Mouse (Mus musculus): ENCODE data around the gene Jph2. TPM values are rescaled to one million over a fixed set of nuclear protein-coding genes. Genes with fewer than 3 reads are reported as not detected.

Jph2 gene
- polyA plus RNA-seq, 2 experiments, result 0.03 to 0.07 TPM

GRCm38 (mm10) chr2:163330742-163331141 lies 67.1 kb downstream of the Jph2 start:
- peak; percentile 72 for TF ChIP-seq CTCF (IDR thresholded peaks at IDR 0.05; ENCODE audit: low read depth)
- no peak for TF ChIP-seq EP300 (IDR thresholded peaks at IDR 0.05; ENCODE audit: low read depth)
- Histone ChIP-seq H3K9ac (replicated peaks) (no peak overlapping the region), H3K27ac (no peak overlapping the region), H3K4me3 (ENCODE audit: insufficient read depth in 1 of 2, low read depth in 2 of 2, low read length in 2 of 2) (no peak overlapping the region), H3K36me3 (replicated peaks; ENCODE audit: control insufficient read depth, insufficient read depth, low read depth) (no peaks in the 10 kb centered on the region), H3K27me3 (ENCODE audit: control insufficient read depth, insufficient read depth, low read length) (no peaks in the 10 kb centered on the region), H3K4me2 (ENCODE audit: low read depth) (no peak overlapping the region), H3K4me1 (replicated peaks; ENCODE audit: control insufficient read depth in 2 of 2, insufficient read depth in 2 of 2, low read length in 1 of 2) (no peaks in the 10 kb centered on the region), H3K9me3 (ENCODE audit: control insufficient read depth, low read length) (no peaks in the 10 kb centered on the region)
- 22% methylated on average over 7 of the region's 7 CpGs for WGBS (ENCODE audit: insufficient replicate concordance)
- DNase-seq (ENCODE audit: low read depth in 3 of 3, low spot score in 3 of 3) (peak in 1 of 3 experiments; percentile 12), ATAC-seq (ENCODE audit: insufficient read depth) (no peak)

DNA sequence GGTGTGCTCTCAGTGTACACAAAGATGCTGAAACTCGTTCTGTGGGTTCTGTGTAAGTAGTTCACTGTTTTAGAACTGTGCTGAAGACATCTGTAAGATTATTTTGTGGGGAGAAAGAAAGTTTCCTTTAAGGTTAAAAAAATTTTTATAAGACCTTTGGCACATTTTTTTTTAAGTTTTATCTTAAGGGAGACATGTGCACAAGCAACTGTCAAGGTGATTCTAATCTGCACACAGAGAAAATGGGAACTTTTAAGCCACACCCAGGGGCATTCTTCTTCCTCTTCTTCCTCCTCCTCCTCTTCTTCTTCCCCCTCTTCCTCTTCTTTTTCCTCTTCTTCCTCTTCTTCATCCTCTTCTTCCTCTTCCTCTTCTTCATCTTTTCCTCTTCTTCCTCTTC lies 74.6 kb downstream of the Jph2 start:
- no peak overlapping the region for H3K27ac ChIP-seq
- no peak overlapping the region for H3K9ac ChIP-seq (replicated peaks)
- H3K36me3 ChIP-seq (replicated peaks; ENCODE audit: control insufficient read depth, insufficient read depth, low read depth), result no peaks in the 10 kb centered on the region
- DNase-seq (ENCODE audit: low read depth in 3 of 3, low spot score in 3 of 3), result no peak
- TF ChIP-seq EP300 (IDR thresholded peaks at IDR 0.05; ENCODE audit: low read depth), result no peak
- no peak for TF ChIP-seq CTCF (IDR thresholded peaks at IDR 0.05; ENCODE audit: low read depth)
- H3K4me2 ChIP-seq (ENCODE audit: low read depth), result no peak overlapping the region
- H3K9me3 ChIP-seq (ENCODE audit: control insufficient read depth, low read length), result no peaks in the 10 kb centered on the region
- no peak for ATAC-seq (ENCODE audit: insufficient read depth)
- no peaks in the 10 kb centered on the region for H3K27me3 ChIP-seq (ENCODE audit: control insufficient read depth, insufficient read depth, low read length)
- no peak overlapping the region for H3K4me3 ChIP-seq (ENCODE audit: insufficient read depth in 1 of 2, low read depth in 2 of 2, low read length in 2 of 2)
- WGBS (ENCODE audit: insufficient replicate concordance), result 27% methylated on average over 1 of the region's 1 CpGs
- no peaks in the 10 kb centered on the region for H3K4me1 ChIP-seq (replicated peaks; ENCODE audit: control insufficient read depth in 2 of 2, insufficient read depth in 2 of 2, low read length in 1 of 2)

GRCm38 (mm10) chr2:163318777-163319176 lies 79.0 kb downstream of the Jph2 start:
- no peak overlapping the region for H3K4me2 ChIP-seq (ENCODE audit: low read depth)
- no peak overlapping the region for H3K9ac ChIP-seq (replicated peaks)
- TF ChIP-seq EP300 (IDR thresholded peaks at IDR 0.05; ENCODE audit: low read depth) (no peak), CTCF (IDR thresholded peaks at IDR 0.05; ENCODE audit: low read depth) (0 out of 2 replicates have a peak, but pooled peaks have one; percentile 2)
- ATAC-seq (ENCODE audit: insufficient read depth) (no peak), DNase-seq (ENCODE audit: low read depth in 3 of 3, low spot score in 3 of 3) (no peak)
- WGBS (ENCODE audit: insufficient replicate concordance), result 64% methylated on average over 3 of the region's 3 CpGs
- H3K4me1 ChIP-seq (replicated peaks; ENCODE audit: control insufficient read depth in 2 of 2, insufficient read depth in 2 of 2, low read length in 1 of 2), result no peaks in the 10 kb centered on the region
- H3K36me3 ChIP-seq (replicated peaks; ENCODE audit: control insufficient read depth, insufficient read depth, low read depth), result no peaks in the 10 kb centered on the region
- no peak overlapping the region for H3K27ac ChIP-seq
- no peaks in the 10 kb centered on the region for H3K9me3 ChIP-seq (ENCODE audit: control insufficient read depth, low read length)
- no peaks in the 10 kb centered on the region for H3K27me3 ChIP-seq (ENCODE audit: control insufficient read depth, insufficient read depth, low read length)
- H3K4me3 ChIP-seq (ENCODE audit: insufficient read depth in 1 of 2, low read depth in 2 of 2, low read length in 2 of 2), result no peak overlapping the region

DNA sequence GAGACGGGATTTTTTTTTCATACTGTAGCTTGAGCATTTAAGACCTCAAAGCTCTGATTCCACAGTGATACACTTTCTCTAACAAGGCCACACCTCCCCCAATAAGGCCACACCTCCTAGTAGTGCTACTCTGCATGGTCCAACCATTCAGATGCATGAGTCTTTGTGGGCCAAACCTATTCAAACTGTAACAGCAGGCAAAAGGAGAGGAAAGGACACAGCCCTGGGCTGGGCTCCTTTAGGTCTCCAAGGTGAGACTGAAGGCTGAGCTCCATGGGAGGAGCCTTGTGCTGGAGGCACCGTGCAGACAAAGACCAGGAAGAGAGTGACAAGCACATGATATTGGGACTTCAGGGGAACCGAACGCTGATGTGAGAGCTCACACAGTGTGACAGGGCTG lies 80.5 kb downstream of the Jph2 start:
- Histone ChIP-seq H3K36me3 (replicated peaks; ENCODE audit: control insufficient read depth, insufficient read depth, low read depth) (no peaks in the 10 kb centered on the region), H3K4me1 (replicated peaks; ENCODE audit: control insufficient read depth in 2 of 2, insufficient read depth in 2 of 2, low read length in 1 of 2) (no peaks in the 10 kb centered on the region), H3K9me3 (ENCODE audit: control insufficient read depth, low read length) (no peaks in the 10 kb centered on the region), H3K4me3 (ENCODE audit: insufficient read depth in 1 of 2, low read depth in 2 of 2, low read length in 2 of 2) (no peak overlapping the region), H3K27me3 (ENCODE audit: control insufficient read depth, insufficient read depth, low read length) (no peaks in the 10 kb centered on the region), H3K4me2 (ENCODE audit: low read depth) (no peak overlapping the region), H3K27ac (no peak overlapping the region), H3K9ac (replicated peaks) (no peak overlapping the region)
- DNase-seq (ENCODE audit: low read depth in 3 of 3, low spot score in 3 of 3), result no peak
- TF ChIP-seq EP300 (IDR thresholded peaks at IDR 0.05; ENCODE audit: low read depth) (no peak), CTCF (IDR thresholded peaks at IDR 0.05; ENCODE audit: low read depth) (no peak)
- WGBS (ENCODE audit: insufficient replicate concordance), result 60% methylated on average over 4 of the region's 4 CpGs
- no peak for ATAC-seq (ENCODE audit: insufficient read depth)

- Histone ChIP-seq H3K27ac (no peak overlapping the region), H3K36me3 (replicated peaks; ENCODE audit: control insufficient read depth, insufficient read depth, low read depth) (no peaks in the 10 kb centered on the region), H3K4me1 (replicated peaks; ENCODE audit: control insufficient read depth in 2 of 2, insufficient read depth in 2 of 2, low read length in 1 of 2) (no peaks in the 10 kb centered on the region), H3K4me3 (ENCODE audit: insufficient read depth in 1 of 2, low read depth in 2 of 2, low read length in 2 of 2) (no peak overlapping the region), H3K9ac (replicated peaks) (no peak overlapping the region), H3K4me2 (ENCODE audit: low read depth) (no peak overlapping the region), H3K9me3 (ENCODE audit: control insufficient read depth, low read length) (no peaks in the 10 kb centered on the region), H3K27me3 (ENCODE audit: control insufficient read depth, insufficient read depth, low read length) (no peaks in the 10 kb centered on the region)
- TF ChIP-seq EP300 (IDR thresholded peaks at IDR 0.05; ENCODE audit: low read depth), result no peak
- peak; percentile 38 for TF ChIP-seq CTCF (IDR thresholded peaks at IDR 0.05; ENCODE audit: low read depth)
- 50% methylated on average over 11 of the region's 11 CpGs for WGBS (ENCODE audit: insufficient replicate concordance)
- no peak for ATAC-seq (ENCODE audit: insufficient read depth)
- no peak for DNase-seq (ENCODE audit: low read depth in 3 of 3, low spot score in 3 of 3)
Measured at GRCm38 (mm10) chr2:163310163-163310688, 87.6 kb downstream of the Jph2 start.
